Mouse (Mus musculus): ENCODE results near the gene Fam78a. TPM values are rescaled to one million over a fixed set of nuclear protein-coding genes. Genes with fewer than 3 reads are reported as not detected.

Fam78a gene
- polyA plus RNA-seq, 1 experiment, result not detected

GRCm38 (mm10) chr2:32056524-32056923 lies 28.1 kb downstream of the Fam78a start:
- TF ChIP-seq MYOD1 (IDR thresholded peaks at IDR 0.05; ENCODE audit: control insufficient read depth, insufficient read length, low read depth) (no peak), CTCF (IDR thresholded peaks at IDR 0.05; ENCODE audit: control insufficient read depth, insufficient read depth, insufficient read length) (no peak), MAX (IDR thresholded peaks at IDR 0.05) (no peak)
- H3ac ChIP-seq (ENCODE audit: control insufficient read depth, insufficient read length, low read depth), result no peak overlapping the region

GRCm38 (mm10) chr2:32055357-32055965 lies 29.2 kb downstream of the Fam78a start:
- Histone ChIP-seq H3K27me3 (ENCODE audit: control insufficient read depth, insufficient read depth, insufficient read length) (peaks cover 16% of the 10 kb centered on the region), H3K36me3 (ENCODE audit: control insufficient read depth, insufficient read depth) (peaks cover 13% of the 10 kb centered on the region), H3K79me3 (ENCODE audit: low read depth) (no peaks in the 10 kb centered on the region), H3ac (ENCODE audit: control insufficient read depth, insufficient read length, low read depth) (no peak overlapping the region), H3K79me2 (ENCODE audit: control insufficient read depth, insufficient read depth) (no peaks in the 10 kb centered on the region), H3K4me3 (ENCODE audit: insufficient read depth, poor library complexity, severe bottlenecking) (no peak overlapping the region)
- TF ChIP-seq MYOD1 (IDR thresholded peaks at IDR 0.05; ENCODE audit: control insufficient read depth, insufficient read length, low read depth) (no peak), FOSL1 (IDR thresholded peaks at IDR 0.05; ENCODE audit: insufficient read depth, low read length, poor library complexity, severe bottlenecking) (no peak), MYOG (IDR thresholded peaks at IDR 0.05; ENCODE audit: control insufficient read depth, extremely low read depth, insufficient read length) (no peak), USF1 (IDR thresholded peaks at IDR 0.05; ENCODE audit: low read depth) (no peak), MAX (IDR thresholded peaks at IDR 0.05) (no peak), CEBPB (IDR thresholded peaks at IDR 0.05; ENCODE audit: low read depth) (no peak), CTCF (IDR thresholded peaks at IDR 0.05; ENCODE audit: control insufficient read depth, insufficient read depth, insufficient read length) (no peak)

More at GRCm38 (mm10) chr2:32056524-32056923, 28.1 kb downstream of the Fam78a start:
- Histone ChIP-seq H3K27me3 (ENCODE audit: control insufficient read depth, insufficient read depth, insufficient read length) (peaks cover 16% of the 10 kb centered on the region), H3K79me3 (ENCODE audit: low read depth) (no peaks in the 10 kb centered on the region), H3K4me3 (ENCODE audit: insufficient read depth, poor library complexity, severe bottlenecking) (no peak overlapping the region), H3K79me2 (ENCODE audit: control insufficient read depth, insufficient read depth) (no peaks in the 10 kb centered on the region), H3K36me3 (ENCODE audit: control insufficient read depth, insufficient read depth) (peaks cover 2% of the 10 kb centered on the region)

- Histone ChIP-seq H3K27me3 (ENCODE audit: control insufficient read depth, insufficient read depth, insufficient read length) (no peaks in the 10 kb centered on the region), H3ac (ENCODE audit: control insufficient read depth, insufficient read length, low read depth) (no peak overlapping the region), H3K79me3 (ENCODE audit: low read depth) (no peaks in the 10 kb centered on the region), H3K79me2 (ENCODE audit: control insufficient read depth, insufficient read depth) (no peaks in the 10 kb centered on the region), H3K36me3 (ENCODE audit: control insufficient read depth, insufficient read depth) (peaks cover 39% of the 10 kb centered on the region), H3K4me3 (ENCODE audit: insufficient read depth, poor library complexity, severe bottlenecking) (no peak overlapping the region)
- TF ChIP-seq CEBPB (IDR thresholded peaks at IDR 0.05; ENCODE audit: low read depth) (no peak), CTCF (IDR thresholded peaks at IDR 0.05; ENCODE audit: control insufficient read depth, insufficient read depth, insufficient read length) (no peak), USF1 (IDR thresholded peaks at IDR 0.05; ENCODE audit: low read depth) (no peak), MAX (IDR thresholded peaks at IDR 0.05) (no peak), FOSL1 (IDR thresholded peaks at IDR 0.05; ENCODE audit: insufficient read depth, low read length, poor library complexity, severe bottlenecking) (no peak), MYOG (IDR thresholded peaks at IDR 0.05; ENCODE audit: control insufficient read depth, extremely low read depth, insufficient read length) (no peak), MYOD1 (IDR thresholded peaks at IDR 0.05; ENCODE audit: control insufficient read depth, insufficient read length, low read depth) (no peak)
Measured at GRCm38 (mm10) chr2:32052418-32052817, 32.2 kb downstream of the Fam78a start.

- peaks cover 41% of the 10 kb centered on the region for H3K36me3 ChIP-seq (ENCODE audit: control insufficient read depth, insufficient read depth)
- H3K4me3 ChIP-seq (ENCODE audit: insufficient read depth, poor library complexity, severe bottlenecking), result no peak overlapping the region
- H3K79me3 ChIP-seq (ENCODE audit: low read depth), result no peaks in the 10 kb centered on the region
- H3K27me3 ChIP-seq (ENCODE audit: control insufficient read depth, insufficient read depth, insufficient read length), result no peaks in the 10 kb centered on the region
- no peaks in the 10 kb centered on the region for H3K79me2 ChIP-seq (ENCODE audit: control insufficient read depth, insufficient read depth)
- no peak overlapping the region for H3ac ChIP-seq (ENCODE audit: control insufficient read depth, insufficient read length, low read depth)
- no peak for TF ChIP-seq FOSL1 (IDR thresholded peaks at IDR 0.05; ENCODE audit: insufficient read depth, low read length, poor library complexity, severe bottlenecking)
- TF ChIP-seq CTCF (IDR thresholded peaks at IDR 0.05; ENCODE audit: control insufficient read depth, insufficient read depth, insufficient read length), result no peak
- no peak for TF ChIP-seq CEBPB (IDR thresholded peaks at IDR 0.05; ENCODE audit: low read depth)
Measured at GRCm38 (mm10) chr2:32051791-32052190, 32.9 kb downstream of the Fam78a start.

GRCm38 (mm10) chr2:32047323-32047722 lies 37.3 kb downstream of the Fam78a start:
- no peaks in the 10 kb centered on the region for H3K27me3 ChIP-seq (ENCODE audit: control insufficient read depth, insufficient read depth, insufficient read length)
- H3K79me3 ChIP-seq (ENCODE audit: low read depth), result no peaks in the 10 kb centered on the region
- H3ac ChIP-seq (ENCODE audit: control insufficient read depth, insufficient read length, low read depth), result no peak overlapping the region
- no peaks in the 10 kb centered on the region for H3K79me2 ChIP-seq (ENCODE audit: control insufficient read depth, insufficient read depth)
- TF ChIP-seq MYOG (IDR thresholded peaks at IDR 0.05; ENCODE audit: control insufficient read depth, extremely low read depth, insufficient read length), result no peak
- TF ChIP-seq CTCF (IDR thresholded peaks at IDR 0.05; ENCODE audit: control insufficient read depth, insufficient read depth, insufficient read length), result no peak
- no peak for TF ChIP-seq CEBPB (IDR thresholded peaks at IDR 0.05; ENCODE audit: low read depth)
- no peak for TF ChIP-seq USF1 (IDR thresholded peaks at IDR 0.05; ENCODE audit: low read depth)
- no peak for TF ChIP-seq FOSL1 (IDR thresholded peaks at IDR 0.05; ENCODE audit: insufficient read depth, low read length, poor library complexity, severe bottlenecking)
- no peak for TF ChIP-seq MYOD1 (IDR thresholded peaks at IDR 0.05; ENCODE audit: control insufficient read depth, insufficient read length, low read depth)
- no peak for TF ChIP-seq MAX (IDR thresholded peaks at IDR 0.05)
- H3K4me3 ChIP-seq (ENCODE audit: insufficient read depth, poor library complexity, severe bottlenecking), result no peak overlapping the region
- peaks cover 77% of the 10 kb centered on the region for H3K36me3 ChIP-seq (ENCODE audit: control insufficient read depth, insufficient read depth)

GRCm38 (mm10) chr2:32046009-32046408 lies 38.6 kb downstream of the Fam78a start:
- Histone ChIP-seq H3K79me3 (ENCODE audit: low read depth) (no peaks in the 10 kb centered on the region), H3K36me3 (ENCODE audit: control insufficient read depth, insufficient read depth) (peaks cover 82% of the 10 kb centered on the region), H3ac (ENCODE audit: control insufficient read depth, insufficient read length, low read depth) (no peak overlapping the region), H3K27me3 (ENCODE audit: control insufficient read depth, insufficient read depth, insufficient read length) (no peaks in the 10 kb centered on the region), H3K4me3 (ENCODE audit: insufficient read depth, poor library complexity, severe bottlenecking) (no peak overlapping the region), H3K79me2 (ENCODE audit: control insufficient read depth, insufficient read depth) (no peaks in the 10 kb centered on the region)
- TF ChIP-seq MYOG (IDR thresholded peaks at IDR 0.05; ENCODE audit: control insufficient read depth, extremely low read depth, insufficient read length) (no peak), FOSL1 (IDR thresholded peaks at IDR 0.05; ENCODE audit: insufficient read depth, low read length, poor library complexity, severe bottlenecking) (no peak), MYOD1 (IDR thresholded peaks at IDR 0.05; ENCODE audit: control insufficient read depth, insufficient read length, low read depth) (no peak), USF1 (IDR thresholded peaks at IDR 0.05; ENCODE audit: low read depth) (no peak), CTCF (IDR thresholded peaks at IDR 0.05; ENCODE audit: control insufficient read depth, insufficient read depth, insufficient read length) (no peak), MAX (IDR thresholded peaks at IDR 0.05) (no peak), CEBPB (IDR thresholded peaks at IDR 0.05; ENCODE audit: low read depth) (no peak)

Measured in C2C12 (cell line).